Mouse (Mus musculus) adrenal gland, adult 2 months (tissue): ENCODE measurements around the gene Scp2. TPM values are rescaled to one million over a fixed set of nuclear protein-coding genes. Genes with fewer than 3 reads are reported as not detected.
"Not testable (repeated sequence)": the region's sequence is repeated elsewhere in the genome, so short reads cannot be mapped to it uniquely, and the experiment has no call there.

Experiments
- DNase-seq: peaks from one replicate; pipeline ENCODE4 v3.0.0; 2021
- long read RNA-seq: library from polyadenylated mRNA; stranded (forward); transcript quantifications from one replicate; pipeline ENCODE4 v2.0.0, GENCODE M21; 2021
- polyA plus RNA-seq: library from polyadenylated mRNA; depleted of rRNA; stranded (reverse); fragments of >200 nt; gene quantifications from 2 replicates; pipeline ENCODE4 v1.2.3, GENCODE M21; 2012; rRNA removed
- total RNA-seq, 2 experiments: library from RNA; stranded (reverse); gene quantifications; 2 replicates each; pipeline ENCODE4 v1.2.3; 2021

Gene Scp2
- 100 to 1,000 TPM; 265 to 443 TPM for total RNA-seq
- 70.2 and 70.8 TPM in 2 replicates for polyA plus RNA-seq
- long read RNA-seq, transcript Scp2-202 (5 exons, 772 nt) = major isoform, 352 of 482 reads
- long read RNA-seq, transcript Scp2-201 (16 exons, 2,640 nt) = minor isoform, 76 of 482 reads
- long read RNA-seq, partial matches to known transcripts = 10 of 482 reads
- long read RNA-seq, other reads (novel, unspliced or antisense) = 43 of 482 reads

DNA sequence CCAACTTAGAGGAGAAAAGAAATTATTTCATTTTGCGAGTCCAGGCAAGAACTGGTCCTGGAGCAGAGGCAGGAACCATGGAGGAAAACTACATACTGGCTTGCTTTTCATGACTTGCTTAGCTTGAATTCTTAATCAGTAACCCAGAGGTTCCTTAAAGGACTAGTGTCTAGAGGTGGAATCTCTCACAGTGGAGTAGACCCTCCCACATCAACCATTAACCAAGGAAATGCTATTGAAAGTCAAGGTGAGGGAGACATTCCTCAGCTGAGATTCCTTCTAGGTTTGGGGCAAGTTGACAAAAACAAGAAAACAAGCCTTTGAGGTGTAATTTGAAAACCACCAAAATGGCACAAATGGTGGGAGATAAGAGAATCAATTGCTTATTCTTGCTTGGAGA is at the start of gene Scp2:
TSS of gene Scp2 (minus strand) at position 119 of the 400 bp plus-strand sequence.
- DNase-seq = no peak

GRCm38 (mm10) chr4:108192821-108193323 is 48.1 kb upstream of the Scp2 start:
- DNase-seq = no peak

DNA sequence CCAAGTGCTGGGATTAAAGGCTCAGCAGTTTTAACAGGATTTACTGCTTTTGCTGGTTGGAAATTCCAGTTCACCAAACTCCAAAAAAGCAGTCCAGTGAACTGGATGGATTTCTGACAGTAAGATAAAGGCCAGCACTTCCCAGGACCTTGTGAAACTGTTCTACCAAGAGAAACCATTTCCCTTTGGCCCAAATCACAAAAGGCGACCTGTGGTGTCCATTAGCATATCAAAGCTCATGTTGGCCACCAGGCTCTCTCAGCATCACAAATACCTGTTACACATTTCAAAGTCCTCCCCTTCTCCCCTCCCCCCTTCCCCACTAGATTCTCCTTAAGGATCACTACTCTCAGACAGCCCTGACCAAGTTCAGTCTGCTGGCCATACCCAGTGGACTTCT is 37.5 kb upstream of the Scp2 start:
- DNase-seq = no peak

GRCm38 (mm10) chr4:108168056-108168455 is 23.3 kb upstream of the Scp2 start:
- DNase-seq = no peak

DNA sequence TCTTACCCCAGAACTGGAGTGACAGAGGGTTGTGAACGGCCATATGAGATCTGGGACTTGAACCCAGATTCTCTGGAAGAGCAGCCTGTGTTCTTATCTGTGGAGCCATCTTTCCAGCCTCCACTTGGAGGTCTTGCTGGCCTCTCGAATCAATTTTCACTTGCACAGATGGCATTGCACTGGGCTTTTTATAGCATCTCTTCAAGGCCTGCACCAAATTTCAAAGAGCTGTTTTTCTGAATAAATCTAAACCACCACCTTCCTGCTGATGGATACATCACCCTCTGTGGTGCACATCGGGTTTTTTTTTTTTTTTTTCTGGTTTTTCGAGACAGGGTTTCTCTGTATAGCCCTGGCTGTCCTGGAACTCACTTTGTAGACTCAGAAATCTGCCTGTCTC is 22.1 kb upstream of the Scp2 start:
- no peak for DNase-seq

- DNase-seq = peak; percentile 66
Observed at GRCm38 (mm10) chr4:108165152-108165895, 20.5 kb upstream of the Scp2 start, which contains the start of gene Echdc2. Echdc2 (plus strand) TSS chr4:108165437.

- DNase-seq = no peak
Observed at GRCm38 (mm10) chr4:108163291-108163690, 18.5 kb upstream of the Scp2 start.

DNA sequence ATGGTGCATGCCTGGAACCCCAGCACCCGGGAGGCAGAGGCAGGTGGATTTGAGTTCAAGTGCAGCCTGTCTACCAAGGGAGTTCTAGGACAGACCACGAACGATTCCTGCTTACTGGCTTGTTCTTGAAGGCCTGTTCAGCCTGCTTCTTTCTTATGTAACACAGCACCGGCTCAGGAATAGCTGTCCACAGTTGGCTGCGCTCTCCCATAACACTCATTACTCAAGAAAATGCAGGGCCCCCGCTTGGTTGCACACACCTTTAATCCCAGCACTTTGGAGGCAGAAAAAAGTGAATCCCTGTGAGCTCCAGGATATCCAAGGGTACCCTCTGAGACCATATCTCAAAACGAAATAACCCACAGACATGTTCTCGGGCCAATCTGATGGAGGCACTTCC is 17.1 kb upstream of the Scp2 start:
- no peak for DNase-seq

GRCm38 (mm10) chr4:108155141-108155540 is 10.3 kb upstream of the Scp2 start:
- DNase-seq = not testable (repeated sequence)

GRCm38 (mm10) chr4:108145554-108145953 is 756 bp upstream of the Scp2 start:
- not testable (repeated sequence) for DNase-seq

GRCm38 (mm10) chr4:108143778-108144177 is 1.0 kb downstream of the Scp2 start:
- DNase-seq = no peak

DNA sequence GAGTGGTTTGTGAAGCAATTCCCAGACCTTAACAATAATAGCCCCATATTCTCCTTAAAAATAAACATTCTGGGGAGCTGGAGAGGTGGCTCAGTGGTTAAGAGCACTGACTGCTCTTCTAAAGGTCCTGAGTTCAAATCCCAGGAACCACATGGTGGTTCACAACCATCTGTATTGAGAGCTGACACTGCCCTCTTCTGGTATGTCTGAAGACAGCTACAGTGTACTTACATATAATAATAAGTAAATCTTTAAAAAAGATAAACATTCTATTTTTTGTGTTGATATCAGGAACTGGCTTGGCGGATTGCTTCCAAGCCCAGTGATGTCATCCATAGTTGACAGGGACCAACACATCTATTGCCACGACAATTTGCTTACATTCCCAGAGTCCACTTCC is 1.6 kb downstream of the Scp2 start:
- not testable (repeated sequence) for DNase-seq

DNA sequence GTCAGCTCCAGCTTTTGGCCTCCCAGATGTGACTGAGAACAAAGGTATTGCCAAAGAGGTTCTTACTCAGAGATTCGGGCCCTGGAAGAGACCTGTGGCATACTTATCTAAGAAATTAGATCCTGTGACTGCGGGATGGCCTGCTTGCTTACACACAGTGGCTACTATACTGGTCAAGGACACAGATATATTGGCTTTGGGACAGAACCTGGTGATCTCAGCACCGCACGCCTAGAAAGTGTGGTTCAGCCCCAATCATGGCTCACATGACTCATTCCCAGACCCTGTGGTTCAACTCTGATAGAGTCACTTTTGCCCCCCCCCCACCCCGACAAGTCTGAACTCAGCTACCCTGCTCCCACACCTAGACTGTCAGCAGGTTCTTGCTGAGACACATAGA is 7.9 kb downstream of the Scp2 start:
- peak; percentile 81 for DNase-seq

DNA sequence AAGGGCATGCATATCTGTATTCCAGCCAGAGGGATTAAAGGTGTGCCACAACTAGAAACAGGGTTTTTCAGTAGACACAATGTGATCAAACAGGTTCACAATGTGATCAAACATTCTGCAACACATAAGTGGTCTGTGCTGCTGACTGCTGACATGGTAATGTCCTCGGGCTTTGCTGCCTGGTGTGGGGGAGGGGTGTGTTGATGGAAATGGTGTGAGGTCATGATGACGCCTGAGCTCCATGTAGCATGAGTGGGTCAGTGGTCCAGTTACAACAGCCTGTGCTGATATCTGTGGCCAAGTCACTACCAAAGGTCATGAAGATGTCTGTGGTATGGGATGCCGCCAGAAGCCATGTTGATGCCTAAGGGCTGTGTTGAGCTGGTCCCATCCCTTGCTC is 14.3 kb downstream of the Scp2 start:
- DNase-seq = no peak

DNA sequence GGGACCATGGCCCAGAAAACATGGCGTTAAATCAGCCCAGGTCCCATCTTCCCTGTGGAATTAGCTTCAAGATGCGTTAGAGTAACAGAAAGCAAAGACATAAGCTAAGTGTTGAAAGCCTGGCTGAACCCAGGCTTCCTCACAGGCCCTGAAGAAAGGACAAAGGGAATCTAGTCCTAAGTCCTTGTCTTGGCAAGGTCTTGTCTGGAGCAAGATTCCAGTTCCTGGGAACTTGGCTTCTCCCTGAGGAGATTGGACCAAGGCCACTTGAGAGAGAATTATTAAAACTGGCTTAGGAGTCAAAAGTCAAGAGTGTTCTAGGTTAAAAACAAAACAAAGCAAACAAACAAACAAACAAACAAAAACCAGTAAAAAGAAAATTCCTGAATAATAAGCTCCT is 16.5 kb downstream of the Scp2 start:
- DNase-seq = no peak

- no peak for DNase-seq
Observed at GRCm38 (mm10) chr4:108127516-108127915, 17.3 kb downstream of the Scp2 start.

GRCm38 (mm10) chr4:108126260-108126659 is 18.5 kb downstream of the Scp2 start:
- no peak for DNase-seq

- DNase-seq = no peak
Observed at GRCm38 (mm10) chr4:108124104-108124503, 20.7 kb downstream of the Scp2 start.

- peak; percentile 97 for DNase-seq
Observed at GRCm38 (mm10) chr4:108117924-108118876, 26.6 kb downstream of the Scp2 start.

DNA sequence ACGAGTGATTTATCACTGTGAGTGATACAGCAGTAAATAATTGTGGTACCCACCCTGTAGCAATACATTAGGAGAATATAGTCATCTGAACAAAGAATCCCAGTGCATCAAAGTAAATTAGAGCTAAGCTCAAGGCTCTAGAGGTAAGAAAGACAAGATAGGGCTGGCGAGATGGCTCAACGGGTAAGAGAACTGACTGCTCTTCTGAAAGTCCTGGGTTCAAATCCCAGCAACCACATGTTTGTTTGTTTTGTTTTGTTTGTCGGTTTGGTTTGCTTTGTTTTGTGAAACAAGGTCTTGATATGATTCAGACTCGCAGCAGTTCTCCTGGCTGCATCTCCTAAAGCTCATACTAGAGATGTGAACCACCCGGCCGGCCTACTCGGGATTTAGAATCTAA is 27.3 kb downstream of the Scp2 start:
- DNase-seq = no peak

DNA sequence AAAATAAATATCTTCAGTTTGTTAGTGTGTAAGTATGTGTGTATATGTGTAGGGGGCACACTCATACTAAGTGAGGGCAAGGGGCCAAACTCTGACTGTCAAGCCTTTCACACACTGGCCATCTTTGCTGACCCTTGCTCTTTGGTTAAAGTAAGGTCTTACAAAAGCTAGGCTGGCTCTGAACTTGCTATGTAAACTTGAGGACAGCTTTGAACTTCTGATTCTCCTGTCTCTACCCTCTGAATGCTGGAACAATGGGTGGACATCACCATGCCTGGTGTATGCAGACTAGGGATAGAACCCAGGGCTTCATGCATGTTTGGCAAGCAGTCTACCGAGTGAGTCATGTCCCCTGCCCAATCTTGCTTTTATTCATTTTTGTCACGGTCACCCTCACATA is 28.3 kb downstream of the Scp2 start:
- no peak for DNase-seq

GRCm38 (mm10) chr4:108110706-108111105 is 34.1 kb downstream of the Scp2 start:
- no peak for DNase-seq
